Mouse (Mus musculus): ENCODE measurements around the gene Fam189a1.

Fam189a1 gene

GRCm38 (mm10) chr7:64839281-64839680 is 317.1 kb downstream of the Fam189a1 start:
- in situ Hi-C loops (cut with MboI, MseI), result no loop called here

GRCm38 (mm10) chr7:64830214-64830995 is 326.0 kb downstream of the Fam189a1 start:
- in situ Hi-C loops (cut with MboI, MseI), result no loop called here

DNA sequence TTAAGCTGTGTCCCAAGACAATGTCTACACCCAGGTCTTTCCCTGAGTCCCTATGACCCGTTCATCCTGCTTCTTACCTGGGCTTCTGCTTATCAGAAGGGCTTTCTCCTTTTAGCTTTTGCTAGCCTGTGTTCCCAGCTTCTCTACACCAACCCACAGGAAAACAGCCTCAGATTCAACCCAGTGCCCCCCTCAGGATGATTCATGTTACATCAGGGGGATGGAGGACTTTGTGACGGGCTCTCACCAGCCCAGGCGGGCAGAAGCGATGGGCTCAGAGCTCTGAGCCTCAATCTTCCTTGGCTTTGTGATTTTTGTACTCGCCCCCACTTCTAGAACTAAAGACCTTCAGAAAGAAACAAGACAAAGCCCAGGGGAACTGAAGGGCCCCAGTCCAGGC is 335.3 kb downstream of the Fam189a1 start:
- in situ Hi-C loops (cut with MboI, MseI), result no loop called here

- in situ Hi-C loops (cut with MboI, MseI), result no loop called here
These were observed 336.7 kb downstream of the Fam189a1 start for GRCm38 (mm10) chr7:64819683-64820082.

DNA sequence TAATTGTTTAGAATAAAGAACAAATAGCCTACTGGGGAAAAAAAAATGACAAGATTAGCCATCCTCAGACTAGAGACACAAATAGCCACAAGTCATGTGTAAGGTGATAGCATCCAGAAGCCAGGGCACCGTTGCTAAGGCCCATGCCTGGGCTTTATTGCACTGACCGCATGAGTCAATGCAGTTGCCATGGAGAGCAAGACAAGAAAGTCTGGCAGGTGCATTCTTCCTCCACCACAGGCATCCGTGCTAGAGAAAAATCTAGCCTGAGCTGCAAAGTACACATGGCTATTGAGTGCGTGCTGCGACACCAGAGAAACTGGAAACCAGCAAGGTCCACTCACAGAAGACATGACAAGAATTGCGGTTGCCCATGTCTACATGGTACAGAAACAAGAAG is 347.5 kb downstream of the Fam189a1 start:
- in situ Hi-C loops (cut with MboI, MseI), result no loop called here

DNA sequence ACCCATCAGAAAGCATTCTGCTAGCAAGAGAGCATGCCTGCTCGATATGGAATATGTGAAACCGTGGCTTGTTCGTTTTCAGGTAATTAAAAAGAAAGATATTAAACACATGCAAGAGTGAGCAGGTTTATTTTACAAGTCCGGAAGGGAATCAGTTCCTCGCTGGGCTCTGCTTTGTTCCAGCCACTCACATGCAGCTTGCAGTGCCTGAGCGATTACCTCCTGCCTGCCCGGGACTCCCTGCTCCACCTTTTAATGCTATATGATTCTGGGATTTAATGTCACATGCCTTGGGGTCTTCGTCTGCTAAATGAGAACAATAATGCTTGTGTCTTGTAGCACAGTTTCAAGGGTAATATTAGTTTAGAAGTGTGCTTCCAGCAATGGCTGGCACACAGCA is 351.3 kb downstream of the Fam189a1 start:
- in situ Hi-C loops (cut with MboI, MseI), result no loop called here

DNA sequence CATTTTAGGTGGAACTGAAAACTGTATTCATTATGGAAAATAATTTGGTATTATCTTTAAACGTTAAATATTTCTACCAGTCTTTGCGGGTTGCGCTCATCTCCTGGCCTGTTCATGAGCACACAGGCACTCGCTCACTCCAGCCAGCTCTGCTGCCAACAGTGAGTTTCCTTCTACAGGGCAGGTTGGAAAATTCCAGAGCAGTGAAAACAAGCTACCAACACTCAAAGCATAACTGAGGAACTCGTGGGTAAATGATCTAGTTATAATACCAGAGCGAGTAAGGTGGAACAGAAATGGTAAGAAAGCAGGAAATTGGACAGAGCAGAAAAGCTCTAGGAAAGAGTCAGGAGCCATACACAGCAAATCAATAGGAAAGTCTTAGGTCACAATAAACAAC is 360.8 kb downstream of the Fam189a1 start:
- in situ Hi-C loops (cut with MboI, MseI), result no loop called here

DNA sequence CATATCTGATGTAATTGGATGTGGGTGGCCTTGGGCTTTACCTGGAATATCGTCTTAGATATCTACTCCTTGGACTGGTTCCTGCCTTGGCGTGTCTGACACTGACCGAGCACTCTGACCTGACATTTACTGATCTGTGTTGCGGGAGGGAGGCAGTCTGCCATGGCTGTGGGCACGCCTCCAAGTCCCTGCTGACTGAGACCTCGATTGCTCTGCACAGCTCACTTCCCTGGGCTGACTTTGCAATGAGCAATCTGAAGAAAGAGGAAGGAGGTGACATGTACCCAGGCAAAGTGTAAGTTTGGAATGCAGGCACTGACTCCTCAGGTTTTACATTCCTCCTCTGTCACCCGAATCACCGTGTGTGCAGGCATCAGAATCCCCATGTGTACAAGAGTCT is 364.3 kb downstream of the Fam189a1 start:
- in situ Hi-C loops (cut with MboI, MseI), result no loop called here

DNA sequence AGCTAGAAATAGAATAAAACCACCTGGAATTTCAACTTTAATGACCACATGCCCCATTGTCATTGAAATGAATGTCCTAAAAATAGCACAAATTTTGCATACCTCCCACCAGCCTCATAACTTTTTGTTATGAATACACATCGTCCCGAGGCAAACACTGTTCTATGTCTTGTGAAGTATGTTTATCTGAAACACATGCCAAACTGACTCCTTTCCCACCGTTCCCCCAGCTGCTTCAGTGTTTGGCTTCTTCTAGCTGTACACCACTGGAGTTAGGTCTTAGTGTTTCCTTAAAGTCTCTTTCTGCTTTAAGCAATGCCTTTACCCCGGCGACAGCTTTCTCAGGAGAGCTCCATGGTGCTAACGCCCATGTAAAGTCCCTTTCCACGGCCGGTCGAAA is 365.2 kb downstream of the Fam189a1 start:
- in situ Hi-C loops (cut with MboI, MseI), result no loop called here

DNA sequence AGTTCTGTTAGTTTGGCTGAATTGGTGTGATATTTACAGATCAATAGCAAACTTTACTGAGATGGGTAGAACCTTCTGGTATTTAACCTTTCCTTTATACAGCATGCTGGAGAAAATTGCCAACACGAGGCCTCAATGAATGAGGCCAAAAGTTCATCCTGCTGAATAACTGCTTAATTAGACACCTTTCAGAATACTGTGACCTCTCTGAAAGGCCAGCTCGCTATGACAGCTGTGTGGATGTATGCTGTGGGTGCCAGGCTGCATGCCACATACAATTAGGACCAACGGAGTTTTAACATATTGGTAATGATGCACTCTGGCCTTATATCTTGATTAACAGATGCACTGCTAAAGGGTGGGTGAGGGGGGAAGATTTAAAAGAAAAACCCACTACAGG is 371.3 kb downstream of the Fam189a1 start:
- in situ Hi-C loops (cut with MboI, MseI), result no loop called here

- in situ Hi-C loops (cut with MboI, MseI), result no loop called here
These were observed 376.9 kb downstream of the Fam189a1 start for GRCm38 (mm10) chr7:64779501-64779900.

- in situ Hi-C loops (cut with MboI, MseI), result no loop called here
These were observed 379.5 kb downstream of the Fam189a1 start for GRCm38 (mm10) chr7:64776708-64777489.

DNA sequence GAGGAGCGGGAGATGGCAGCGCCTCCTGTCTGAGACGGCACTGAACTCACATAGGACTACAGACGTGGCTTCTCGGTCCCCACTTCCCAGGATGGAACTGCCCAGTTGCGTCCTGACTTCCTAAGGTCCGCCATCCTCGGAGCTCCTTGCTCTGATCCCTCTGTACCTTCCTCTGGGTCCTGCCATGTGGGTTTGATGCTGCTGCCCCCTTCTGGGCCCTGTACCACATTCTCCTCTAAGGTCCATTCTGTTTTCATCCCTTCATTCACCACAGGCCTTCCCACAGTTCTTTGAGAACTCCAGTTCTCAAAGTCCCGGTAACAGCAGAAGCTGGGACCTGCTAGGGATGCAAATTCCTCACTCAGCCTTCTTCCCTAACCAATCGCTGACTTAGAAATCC is 382.9 kb downstream of the Fam189a1 start:
- in situ Hi-C loops (cut with MboI, MseI), result no loop called here

DNA sequence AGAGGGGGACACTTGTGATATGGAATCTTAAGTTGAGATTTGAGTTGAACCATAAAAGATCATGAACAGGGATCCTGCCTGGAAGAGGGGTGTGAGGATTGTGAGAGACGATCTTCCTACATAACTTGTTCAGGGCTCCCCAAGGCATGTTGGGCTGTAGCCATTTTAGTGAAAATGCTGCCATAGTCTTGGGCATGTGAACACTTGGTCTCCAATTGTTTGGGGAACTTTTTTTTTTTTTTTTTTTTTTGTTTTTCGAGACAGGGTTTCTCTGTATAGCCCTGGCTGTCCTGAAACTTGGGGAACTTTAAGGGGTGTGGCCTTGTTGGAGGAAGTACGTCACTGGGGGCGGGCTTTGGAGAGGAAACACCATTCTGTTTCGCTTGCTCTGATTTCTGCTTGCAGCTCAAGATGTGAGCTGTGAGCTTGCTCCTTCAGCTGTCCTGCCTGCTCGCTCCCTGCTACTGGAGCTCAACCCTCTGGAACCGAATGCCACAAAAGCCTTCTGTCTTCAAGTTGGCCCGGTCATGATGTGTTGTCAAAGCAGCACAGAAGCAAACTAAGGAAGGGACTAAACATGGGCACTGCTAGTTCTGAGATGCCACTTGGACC is 385.5 kb downstream of the Fam189a1 start:
- in situ Hi-C loops (cut with MboI, MseI), result no loop called here

GRCm38 (mm10) chr7:64769768-64770167 is 386.6 kb downstream of the Fam189a1 start:
- in situ Hi-C loops (cut with MboI, MseI), result no loop called here

DNA sequence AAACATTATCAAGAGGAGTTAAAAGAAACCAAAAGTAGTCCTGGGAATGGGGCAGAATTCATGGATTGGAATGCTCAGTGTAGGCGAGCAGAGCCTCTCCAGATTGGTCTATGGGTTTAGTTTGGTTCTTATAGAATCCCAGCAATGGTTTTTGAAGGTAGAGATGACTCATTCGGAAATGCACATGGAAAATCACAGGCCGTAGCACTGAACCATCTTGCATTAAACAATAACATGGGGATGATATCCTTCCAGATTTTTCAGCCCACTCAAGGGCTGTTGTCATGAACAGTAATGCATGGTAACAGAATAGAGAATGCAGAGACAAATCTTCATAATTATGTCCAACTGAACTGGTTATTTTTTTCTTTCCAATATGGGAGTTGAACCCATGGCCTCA is 390.8 kb downstream of the Fam189a1 start:
- in situ Hi-C loops (cut with MboI, MseI), result no loop called here

DNA sequence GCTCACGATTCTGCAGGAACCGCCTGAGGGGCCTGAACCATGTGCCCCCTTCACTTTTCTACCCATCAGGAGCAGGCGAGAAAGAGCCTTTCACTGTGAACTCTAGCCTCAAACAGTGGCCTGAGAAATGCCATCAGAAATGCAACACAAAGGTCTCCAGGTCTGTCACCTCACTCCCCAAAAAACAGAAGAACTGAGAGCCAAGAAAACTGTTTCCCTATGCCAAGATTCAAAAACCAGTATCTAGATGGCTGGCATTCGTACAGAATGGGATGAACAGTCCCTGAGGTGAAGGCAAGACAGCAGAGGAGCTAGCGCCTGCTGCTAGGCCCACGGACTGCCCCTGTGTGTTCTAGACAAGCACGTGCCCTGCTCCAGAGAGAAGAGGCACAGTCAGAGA is 401.2 kb downstream of the Fam189a1 start:
- in situ Hi-C loops (cut with MboI, MseI), result no loop called here

- in situ Hi-C loops (cut with MboI, MseI), result no loop called here
These were observed 402.2 kb downstream of the Fam189a1 start for GRCm38 (mm10) chr7:64754161-64754560.

- in situ Hi-C loops (cut with MboI, MseI), result no loop called here
These were observed 402.7 kb downstream of the Fam189a1 start for GRCm38 (mm10) chr7:64753678-64754077.

GRCm38 (mm10) chr7:64752133-64752532 is 404.2 kb downstream of the Fam189a1 start:
- in situ Hi-C loops (cut with MboI, MseI), result no loop called here

DNA sequence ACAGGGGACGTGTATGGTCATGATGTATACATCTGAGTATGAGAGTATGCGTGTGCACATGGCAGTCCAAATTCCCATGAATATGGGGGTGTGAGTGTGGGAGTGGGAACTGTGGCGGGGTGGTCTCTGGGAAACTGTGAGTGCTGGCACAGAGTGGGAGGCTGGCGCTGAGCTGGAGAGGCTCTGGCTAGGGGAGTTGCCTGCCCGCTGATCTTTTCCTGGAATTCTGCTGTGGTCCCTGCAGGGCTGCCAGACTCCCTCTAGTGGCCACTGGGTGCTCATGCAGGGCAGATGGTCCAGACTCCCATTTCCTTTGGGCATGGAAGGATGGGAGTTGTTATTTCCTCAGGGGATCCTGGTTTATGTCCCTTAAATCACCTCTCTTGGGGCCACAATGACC is 404.9 kb downstream of the Fam189a1 start:
- in situ Hi-C loops (cut with MboI, MseI), result no loop called here

DNA sequence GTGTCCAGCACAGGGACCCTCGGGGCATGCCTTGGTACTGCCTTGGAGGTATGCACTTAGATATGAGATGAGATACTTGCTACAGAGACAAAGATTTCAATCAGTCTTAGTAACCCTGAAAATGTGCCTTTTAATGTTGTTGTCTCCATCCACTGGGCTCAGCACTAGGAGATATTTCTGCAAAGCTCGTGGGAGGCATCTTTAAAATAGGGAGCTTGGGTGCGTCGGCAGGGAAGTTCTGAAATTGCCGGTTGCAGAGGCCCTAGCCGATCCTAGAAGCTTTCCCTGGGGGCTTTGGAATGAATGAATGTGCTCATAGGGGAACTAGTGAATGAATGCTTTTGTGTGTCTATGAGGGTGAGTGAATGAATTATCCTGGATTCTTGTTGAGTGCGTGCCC is 412.8 kb downstream of the Fam189a1 start:
- in situ Hi-C loops (cut with MboI, MseI), result loop anchor here (25.0 kb wide), 3 partner anchors 531 to 1006 kb away; no protein-coding TSS in a partner anchor

All from T-helper 2 cell (primary cell).